Mouse (Mus musculus): ENCODE data around the gene Cd34. TPM values are rescaled to one million over a fixed set of nuclear protein-coding genes. Genes with fewer than 3 reads are reported as not detected.

Cd34 gene
- polyA plus RNA-seq, 1 experiment from 2014 or later = 39.2 TPM

DNA sequence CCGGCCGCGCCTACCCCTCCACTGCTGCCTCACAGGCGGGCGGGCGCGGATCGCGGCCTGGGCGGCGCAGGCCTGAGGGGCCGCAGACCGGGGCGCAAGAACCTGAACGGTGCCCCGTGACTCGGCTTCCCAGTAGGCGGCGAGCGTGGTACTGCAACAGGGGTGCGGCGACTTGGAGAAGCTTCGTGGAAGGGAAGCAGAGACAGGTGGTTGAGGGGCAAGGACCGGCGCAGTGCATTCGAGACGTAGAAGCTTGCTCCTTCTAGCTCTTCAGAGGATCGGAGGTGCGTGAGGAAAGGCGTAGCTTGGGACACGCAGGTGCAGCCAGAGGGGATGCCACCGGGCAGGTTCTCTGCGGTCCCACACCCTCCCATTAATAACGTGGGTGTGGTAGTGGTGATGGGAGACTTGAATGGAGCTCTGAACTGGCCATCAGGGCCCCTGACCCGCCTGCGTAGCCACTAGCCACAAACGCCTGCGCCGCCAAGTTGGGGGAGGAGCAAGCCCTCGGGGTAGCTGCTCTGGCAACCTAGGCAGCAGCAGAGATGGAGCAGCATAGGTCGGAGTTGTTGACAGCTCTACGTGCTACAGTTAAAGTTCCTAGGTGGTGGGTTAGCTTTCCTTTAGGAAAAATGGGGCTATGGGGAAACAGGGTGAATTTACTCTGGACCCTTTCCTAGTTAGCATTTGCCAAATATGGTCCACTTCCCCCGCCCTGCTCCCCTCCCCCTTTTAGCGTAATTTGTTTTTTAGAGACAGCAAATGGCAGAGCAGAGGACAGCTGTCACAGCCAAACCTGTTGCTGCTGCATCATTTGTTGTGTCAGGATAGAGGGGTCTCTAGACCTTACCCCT lies 38.1 kb downstream of the Cd34 start:
- H3K27me3 ChIP-seq = 0 out of 2 replicates have a peak, but pooled peaks cover 6% of the 10 kb centered on the region
- H3K4me3 ChIP-seq = peak overlapping the region; percentile 76
- ATAC-seq (ENCODE audit: low FRiP score) = peak; percentile 91
- H3K9me3 ChIP-seq = no peaks in the 10 kb centered on the region
- H3K36me3 ChIP-seq = no peaks in the 10 kb centered on the region
- H3K9ac ChIP-seq = peak overlapping the region; percentile 83
- H3K27ac ChIP-seq = peak overlapping the region; percentile 86
- H3K4me1 ChIP-seq (replicated peaks) = peaks cover 22% of the 10 kb centered on the region
- peak overlapping the region; percentile 89 for H3K4me2 ChIP-seq
- WGBS = 2% methylated on average over 43 of the region's 44 CpGs

- H3K36me3 ChIP-seq = no peaks in the 10 kb centered on the region
- no peaks in the 10 kb centered on the region for H3K9me3 ChIP-seq
- H3K9ac ChIP-seq = peak overlapping the region; percentile 83; the same call in 1 of the 2 replicates
- 27% methylated on average over 1 of the region's 1 CpGs for WGBS
- peak overlapping the region; percentile 89 for H3K4me2 ChIP-seq
- H3K4me1 ChIP-seq (replicated peaks) = peaks cover 22% of the 10 kb centered on the region
- H3K27ac ChIP-seq = 0 out of 2 replicates have a peak overlapping the region, but pooled peaks have one; percentile 6
- H3K4me3 ChIP-seq = peak overlapping the region; percentile 76
- ATAC-seq (ENCODE audit: low FRiP score) = no peak
- H3K27me3 ChIP-seq = 0 out of 2 replicates have a peak, but pooled peaks cover 6% of the 10 kb centered on the region
These were observed 38.7 kb downstream of the Cd34 start for GRCm38 (mm10) chr1:194977371-194977761.

DNA sequence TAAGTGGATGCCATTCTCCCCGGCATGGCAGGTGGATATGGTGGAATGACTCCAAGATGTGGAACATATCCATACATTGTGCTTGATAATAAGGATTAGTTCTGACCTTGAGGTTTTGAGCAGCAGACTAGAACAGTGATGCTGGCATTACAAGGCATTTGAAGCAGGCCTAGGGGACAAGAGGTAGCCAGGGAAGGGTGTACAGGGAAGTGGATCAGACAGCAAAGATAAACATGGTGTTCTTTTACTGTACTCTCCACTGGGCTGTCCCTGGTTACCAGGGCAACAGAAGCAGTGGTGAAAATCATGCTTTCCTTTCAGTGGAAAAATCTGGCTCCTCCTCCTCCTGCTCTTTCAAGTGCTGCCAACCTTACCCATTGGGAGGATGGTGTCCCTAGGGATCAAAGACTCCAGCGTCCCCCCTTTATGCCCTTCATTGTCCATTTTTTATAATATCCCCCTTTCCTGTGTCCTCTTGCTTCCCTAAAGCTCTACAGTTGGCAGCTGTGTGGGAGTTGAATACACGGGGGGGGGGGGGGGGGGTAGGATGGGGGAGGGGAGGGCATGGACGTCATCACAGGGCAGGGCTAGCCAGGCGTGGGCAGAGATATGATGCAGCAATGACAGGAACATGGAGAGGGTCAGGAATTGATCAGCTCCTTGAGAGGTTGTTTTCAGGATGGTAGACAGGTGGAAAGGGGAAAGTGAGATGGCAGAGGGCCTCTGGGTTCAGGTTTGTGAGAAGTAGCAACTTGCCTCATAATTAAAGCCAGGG lies 39.5 kb downstream of the Cd34 start:
- Histone ChIP-seq H3K9me3 (no peaks in the 10 kb centered on the region), H3K4me3 (peak overlapping the region; percentile 76; the same call in 1 of the 2 replicates)
- WGBS = 37% methylated on average over 5 of the region's 5 CpGs

GRCm38 (mm10) chr1:194980826-194981435 lies 42.3 kb downstream of the Cd34 start:
- Histone ChIP-seq H3K27me3 (no peaks in the 10 kb centered on the region), H3K27ac (no peak overlapping the region), H3K9me3 (no peaks in the 10 kb centered on the region), H3K36me3 (no peaks in the 10 kb centered on the region), H3K4me1 (replicated peaks) (peaks cover 20% of the 10 kb centered on the region), H3K4me2 (no peak overlapping the region), H3K9ac (no peak overlapping the region), H3K4me3 (no peak overlapping the region)
- ATAC-seq (ENCODE audit: low FRiP score) = no peak
- 100% methylated on average over 1 of the region's 1 CpGs for WGBS

More for the DNA sequence above, 39.5 kb downstream of the Cd34 start:
- H3K9ac ChIP-seq = no peak overlapping the region
- ATAC-seq (ENCODE audit: low FRiP score) = peak; percentile 50; the same call in 1 of the 2 replicates
- no peaks in the 10 kb centered on the region for H3K36me3 ChIP-seq
- peaks cover 22% of the 10 kb centered on the region for H3K4me1 ChIP-seq (replicated peaks)
- H3K27me3 ChIP-seq = 0 out of 2 replicates have a peak, but pooled peaks cover 6% of the 10 kb centered on the region
- no peak overlapping the region for H3K27ac ChIP-seq
- peak overlapping the region; percentile 89 for H3K4me2 ChIP-seq

DNA sequence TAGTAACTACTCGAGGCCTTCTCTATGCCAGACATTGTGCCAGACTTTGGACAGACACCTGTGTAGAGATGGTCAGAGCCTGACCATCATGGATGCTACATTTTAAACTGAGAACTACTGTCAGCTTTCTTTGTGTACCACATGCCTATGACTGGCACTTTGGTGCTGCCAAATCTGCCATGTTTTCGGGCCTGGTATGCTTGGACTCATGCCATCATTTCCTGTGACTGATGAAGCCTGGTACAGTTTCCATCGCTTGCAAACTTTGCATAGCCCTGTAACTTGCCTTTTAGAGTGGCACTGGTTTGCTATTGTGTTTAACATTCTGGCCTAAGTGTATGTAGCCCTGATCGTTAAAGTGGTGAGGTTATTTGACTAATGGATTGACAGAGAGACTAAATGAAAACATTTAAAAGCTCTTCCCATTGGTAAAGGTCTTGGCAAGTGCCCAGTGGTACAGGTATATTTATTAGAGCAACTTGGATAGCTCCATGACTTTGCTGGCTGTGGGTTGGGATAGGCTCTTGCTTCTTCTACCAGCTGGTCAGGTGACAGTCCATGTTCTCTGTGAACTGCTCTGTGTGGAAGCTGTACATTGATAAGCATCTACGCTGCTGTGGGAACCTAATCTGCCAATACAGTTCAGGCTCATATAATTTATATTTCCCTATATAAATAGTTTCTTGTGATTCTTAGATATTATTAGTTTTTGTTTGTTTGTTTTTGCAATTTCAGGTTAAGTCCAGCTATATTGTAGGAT lies 44.5 kb downstream of the Cd34 start:
- 90% methylated on average over 5 of the region's 5 CpGs for WGBS
- Histone ChIP-seq H3K9ac (no peak overlapping the region), H3K4me2 (no peak overlapping the region), H3K4me1 (replicated peaks) (peaks cover 3% of the 10 kb centered on the region), H3K36me3 (no peaks in the 10 kb centered on the region), H3K4me3 (no peak overlapping the region), H3K27ac (no peak overlapping the region), H3K9me3 (no peaks in the 10 kb centered on the region), H3K27me3 (no peaks in the 10 kb centered on the region)
- no peak for ATAC-seq (ENCODE audit: low FRiP score)

GRCm38 (mm10) chr1:194984914-194985313 lies 46.3 kb downstream of the Cd34 start:
- no peak overlapping the region for H3K27ac ChIP-seq
- H3K4me1 ChIP-seq (replicated peaks) = no peaks in the 10 kb centered on the region
- no peak overlapping the region for H3K4me3 ChIP-seq
- H3K9ac ChIP-seq = no peak overlapping the region
- WGBS = 91% methylated on average over 3 of the region's 3 CpGs
- ATAC-seq (ENCODE audit: low FRiP score) = no peak
- no peaks in the 10 kb centered on the region for H3K27me3 ChIP-seq
- no peak overlapping the region for H3K4me2 ChIP-seq
- H3K36me3 ChIP-seq = no peaks in the 10 kb centered on the region
- H3K9me3 ChIP-seq = no peaks in the 10 kb centered on the region

DNA sequence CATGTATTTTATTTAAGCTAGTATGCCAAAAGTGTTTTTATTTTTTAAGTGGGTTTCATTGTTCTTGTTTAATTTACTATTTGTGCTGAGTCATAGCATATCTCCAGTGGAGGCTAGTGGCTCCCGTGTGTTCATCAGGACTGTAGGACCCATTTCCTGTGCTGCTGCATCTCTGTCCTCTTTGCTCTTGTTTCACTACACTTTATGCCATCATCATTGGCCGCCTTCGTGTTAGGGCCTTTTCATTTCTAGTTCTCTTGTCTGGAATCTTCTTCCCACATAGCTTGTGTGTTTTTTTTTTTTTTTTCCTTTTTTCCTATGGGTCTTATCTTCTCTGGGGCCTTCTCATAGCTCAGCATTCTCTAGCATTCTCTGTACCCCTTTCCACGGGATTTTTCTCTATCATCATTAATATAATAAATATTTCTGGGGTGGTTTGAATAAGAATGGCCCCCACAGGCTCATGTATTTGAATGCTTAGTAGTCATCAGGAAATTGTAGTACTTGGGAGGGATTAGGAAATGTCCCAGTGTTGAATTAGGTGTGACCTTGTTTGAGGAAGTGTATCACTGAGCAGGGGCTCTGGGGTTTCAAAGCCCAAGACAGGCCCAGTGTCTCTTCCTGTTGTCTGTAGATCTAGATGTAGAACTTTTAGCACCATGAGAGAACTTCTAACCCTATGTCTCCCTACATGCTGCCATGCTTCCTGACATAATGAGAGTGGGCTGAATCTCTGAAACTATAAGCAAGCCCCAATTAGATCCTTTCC lies 47.0 kb downstream of the Cd34 start:
- Histone ChIP-seq H3K9me3 (no peaks in the 10 kb centered on the region), H3K4me2 (no peak overlapping the region), H3K4me1 (replicated peaks) (no peaks in the 10 kb centered on the region), H3K27ac (no peak overlapping the region), H3K27me3 (no peaks in the 10 kb centered on the region), H3K9ac (no peak overlapping the region), H3K36me3 (no peaks in the 10 kb centered on the region), H3K4me3 (no peak overlapping the region)
- ATAC-seq (ENCODE audit: low FRiP score) = no peak
- WGBS = 89% methylated on average over 4 of the region's 4 CpGs

GRCm38 (mm10) chr1:194989024-194989423 lies 50.4 kb downstream of the Cd34 start:
- no peak for ATAC-seq (ENCODE audit: low FRiP score)
- WGBS = 100% methylated on average over 1 of the region's 1 CpGs
- Histone ChIP-seq H3K36me3 (no peaks in the 10 kb centered on the region), H3K4me1 (replicated peaks) (no peaks in the 10 kb centered on the region), H3K9me3 (no peaks in the 10 kb centered on the region), H3K27ac (no peak overlapping the region), H3K4me2 (no peak overlapping the region), H3K9ac (no peak overlapping the region), H3K4me3 (no peak overlapping the region), H3K27me3 (no peaks in the 10 kb centered on the region)

- 88% methylated on average over 2 of the region's 2 CpGs for WGBS
- no peaks in the 10 kb centered on the region for H3K27me3 ChIP-seq
- no peak overlapping the region for H3K27ac ChIP-seq
- no peaks in the 10 kb centered on the region for H3K36me3 ChIP-seq
- no peaks in the 10 kb centered on the region for H3K4me1 ChIP-seq (replicated peaks)
- no peak overlapping the region for H3K4me2 ChIP-seq
- H3K9me3 ChIP-seq = no peaks in the 10 kb centered on the region
- H3K4me3 ChIP-seq = no peak overlapping the region
- no peak overlapping the region for H3K9ac ChIP-seq
- no peak for ATAC-seq (ENCODE audit: low FRiP score)
These were observed 52.4 kb downstream of the Cd34 start for GRCm38 (mm10) chr1:194990976-194991375.

DNA sequence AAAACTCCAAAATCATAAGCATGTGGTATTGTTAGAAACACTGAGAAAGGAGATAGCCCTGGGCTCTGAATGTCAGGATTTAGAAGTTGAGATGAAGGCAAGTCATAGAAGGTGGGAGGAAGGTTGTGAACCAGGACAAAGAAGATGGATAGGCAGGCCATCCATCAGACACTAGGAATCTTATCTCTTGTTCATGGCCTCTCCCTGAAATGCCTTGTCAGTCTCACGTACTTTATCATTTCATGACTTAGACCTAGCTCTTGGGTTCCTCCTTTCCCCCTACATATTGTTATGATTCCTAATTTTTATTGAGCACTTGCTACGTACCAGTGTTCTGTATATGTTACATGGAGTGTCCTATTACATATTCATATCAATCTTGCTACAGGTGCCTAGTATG lies 53.0 kb downstream of the Cd34 start:
- WGBS = 91% methylated on average over 2 of the region's 2 CpGs
- Histone ChIP-seq H3K4me3 (no peak overlapping the region), H3K9ac (no peak overlapping the region), H3K27ac (no peak overlapping the region), H3K36me3 (no peaks in the 10 kb centered on the region), H3K4me1 (replicated peaks) (no peaks in the 10 kb centered on the region), H3K9me3 (no peaks in the 10 kb centered on the region), H3K4me2 (no peak overlapping the region), H3K27me3 (no peaks in the 10 kb centered on the region)
- ATAC-seq (ENCODE audit: low FRiP score) = no peak

- Histone ChIP-seq H3K36me3 (no peaks in the 10 kb centered on the region), H3K4me2 (no peak overlapping the region)
These were observed 54.1 kb downstream of the Cd34 start for GRCm38 (mm10) chr1:194992589-194993317.

More at GRCm38 (mm10) chr1:194992589-194993317, 54.1 kb downstream of the Cd34 start:
- Histone ChIP-seq H3K4me3 (no peak overlapping the region), H3K9me3 (no peaks in the 10 kb centered on the region), H3K9ac (no peak overlapping the region), H3K27ac (no peak overlapping the region), H3K4me1 (replicated peaks) (no peaks in the 10 kb centered on the region), H3K27me3 (no peaks in the 10 kb centered on the region)
- ATAC-seq (ENCODE audit: low FRiP score) = no peak
- 82% methylated on average over 5 of the region's 5 CpGs for WGBS
